In the genomic region with DNA sequence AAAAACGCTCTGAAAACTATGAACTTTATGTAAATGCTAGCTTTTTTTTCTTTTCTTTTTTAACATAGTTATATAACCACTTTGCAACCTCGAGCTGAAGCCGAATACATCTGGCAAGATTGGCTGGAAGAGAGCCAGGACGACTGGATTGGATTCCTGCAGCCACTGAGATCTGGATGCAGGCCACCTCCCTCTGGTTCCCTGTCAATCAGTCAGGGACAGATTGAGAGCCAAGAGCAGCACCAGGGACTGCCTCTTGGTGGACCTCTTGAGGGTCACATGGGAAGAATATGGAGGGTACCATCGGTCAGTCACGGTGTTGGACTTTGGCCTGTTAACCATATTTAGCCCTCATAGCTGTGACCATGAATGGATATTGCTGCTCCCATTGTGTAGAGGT, we compare ENCODE assay signal across 8 mouse cellular contexts.
DNase-seq lines count a peak whose midpoint lies in the region; ATAC-seq and TF ChIP-seq lines count a peak whose summit lies in the region.

No protein-coding gene starts in this region.

- H3K4me1 ChIP-seq in limb, embryonic 14.5 days (ENCODE audit: control insufficient read depth, insufficient read depth, low read length) = no peaks in the 10 kb centered on the region
- peaks cover 16% of the 10 kb centered on the region for H3K4me1 ChIP-seq in limb, embryonic 10.5 days
- no peaks in the 10 kb centered on the region; the same call in 1 of the 2 replicates for H3K4me1 ChIP-seq in cerebellum, adult 2 months (ENCODE audit: control insufficient read depth, insufficient read depth, low read length)
- no peaks in the 10 kb centered on the region for H3K4me1 ChIP-seq in hindbrain, embryonic 14.5 days (replicated peaks; ENCODE audit: control insufficient read depth, insufficient read depth, low read length)

- H3K36me3 ChIP-seq in limb, embryonic 14.5 days (ENCODE audit: control insufficient read depth, insufficient read depth, low read length) = no peaks in the 10 kb centered on the region
- H3K36me3 ChIP-seq in limb, embryonic 10.5 days = no peaks in the 10 kb centered on the region
- H3K36me3 ChIP-seq in hindbrain, embryonic 14.5 days (replicated peaks; ENCODE audit: control insufficient read depth, insufficient read depth) = no peaks in the 10 kb centered on the region

- no peak for TF ChIP-seq CTCF in cerebellum, adult 2 months (IDR thresholded peaks at IDR 0.05; ENCODE audit: borderline replicate concordance, insufficient read depth, low read depth, low read length)

- no peak for TF ChIP-seq POLR2A in limb, embryonic 14.5 days (IDR thresholded peaks at IDR 0.05; ENCODE audit: borderline replicate concordance, extremely low read depth, insufficient read depth, insufficient read length)
- no peak for TF ChIP-seq POLR2A in cerebellum, adult 2 months (IDR thresholded peaks at IDR 0.05; ENCODE audit: borderline replicate concordance, insufficient read depth, low read length)

- no peaks in the 10 kb centered on the region for H3K9me3 ChIP-seq in limb, embryonic 14.5 days (ENCODE audit: control insufficient read depth, low read length)
- no peaks in the 10 kb centered on the region for H3K9me3 ChIP-seq in limb, embryonic 10.5 days (replicated peaks)
- H3K9me3 ChIP-seq in hindbrain, embryonic 14.5 days (ENCODE audit: control insufficient read depth, low read length) = no peaks in the 10 kb centered on the region

- no peak overlapping the region for H3K4me3 ChIP-seq in limb, embryonic 14.5 days (replicated peaks; ENCODE audit: low read length)
- no peak overlapping the region for H3K4me3 ChIP-seq in limb, embryonic 10.5 days
- H3K4me3 ChIP-seq in cerebellum, adult 2 months (replicated peaks; ENCODE audit: insufficient read depth, low read depth, low read length) = no peak overlapping the region
- H3K4me3 ChIP-seq in hindbrain, embryonic 14.5 days (replicated peaks; ENCODE audit: low read length) = no peak overlapping the region

- no peak overlapping the region for H3K27ac ChIP-seq in limb, embryonic 14.5 days (replicated peaks; ENCODE audit: low read depth, low read length)
- H3K27ac ChIP-seq in limb, embryonic 10.5 days = no peak overlapping the region
- no peak overlapping the region for H3K27ac ChIP-seq in cerebellum, adult 2 months (ENCODE audit: insufficient read depth, low read length)
- no peak overlapping the region for H3K27ac ChIP-seq in hindbrain, embryonic 14.5 days

- H3K27me3 ChIP-seq in limb, embryonic 14.5 days (ENCODE audit: control insufficient read depth, insufficient read depth, low read length) = no peaks in the 10 kb centered on the region
- H3K27me3 ChIP-seq in limb, embryonic 10.5 days (ENCODE audit: low read depth, poor library complexity, severe bottlenecking) = no peaks in the 10 kb centered on the region
- no peaks in the 10 kb centered on the region for H3K27me3 ChIP-seq in cerebellum, adult 2 months (ENCODE audit: control insufficient read depth, insufficient read depth, low read length)
- no peaks in the 10 kb centered on the region for H3K27me3 ChIP-seq in hindbrain, embryonic 14.5 days (ENCODE audit: control insufficient read depth, insufficient read depth, low read length)

- WGBS in limb, embryonic 14.5 days = 62% methylated on average over 6 of the region's 6 CpGs
- WGBS in limb, embryonic 10.5 days = 87% methylated on average over 6 of the region's 6 CpGs
- 43% methylated on average over 6 of the region's 6 CpGs for WGBS in cerebellum, adult 2 months
- 72% methylated on average over 6 of the region's 6 CpGs for WGBS in hindbrain, embryonic 14.5 days

- H3K9ac ChIP-seq in limb, embryonic 14.5 days (ENCODE audit: low read depth, low read length, severe bottlenecking) = no peak overlapping the region
- no peak overlapping the region for H3K9ac ChIP-seq in hindbrain, embryonic 14.5 days

- peak; percentile 82 for DNase-seq in limb, embryonic 14.5 days (ENCODE audit: low spot score)
- DNase-seq in limb, embryonic 10.5 days (ENCODE audit: low spot score) = no peak
- DNase-seq in cerebellum, adult 2 months = peak; percentile 28 to 38
- DNase-seq in heart, postnatal 14 days = peak; percentile 67 to 74
- DNase-seq in left cerebral cortex, adult 9 months (ENCODE audit: low spot score in 2 of 2) = peak; percentile 26 to 62
- DNase-seq in urinary bladder, adult 18-20 months (ENCODE audit: low spot score in 2 of 2) = no peak
- DNase-seq in hindbrain, embryonic 14.5 days (ENCODE audit: low spot score) = no peak
- no peak for DNase-seq in thymus, postnatal 25 days

- H3K4me2 ChIP-seq in limb, embryonic 14.5 days (replicated peaks; ENCODE audit: low read depth, low read length, severe bottlenecking) = no peak overlapping the region
- H3K4me2 ChIP-seq in hindbrain, embryonic 14.5 days (replicated peaks) = no peak overlapping the region

- ATAC-seq in limb, embryonic 14.5 days (ENCODE audit: low FRiP score, low read depth) = no peak
- no peak for ATAC-seq in hindbrain, embryonic 14.5 days (ENCODE audit: low FRiP score)

- intact Hi-C loops in heart, postnatal 14 days (cut with DNase I) = no loop called here

Comparison
In these comparisons a context has a peak if more than half of its experiments do, and no peak if none do; other contexts are left out.
1. DNase-seq: peak in limb, embryonic 14.5 days (single experiment), cerebellum, adult 2 months (2 of 2), heart, postnatal 14 days (2 of 2) and left cerebral cortex, adult 9 months (2 of 2); none in limb, embryonic 10.5 days (single experiment), urinary bladder, adult 18-20 months (0 of 2), hindbrain, embryonic 14.5 days (single experiment) and thymus, postnatal 25 days (single experiment).